Mouse (Mus musculus): Measurements from ENCODE around the gene Pum1. TPM values are rescaled to one million over a fixed set of nuclear protein-coding genes. Genes with fewer than 3 reads are reported as not detected.
"Not testable (repeated sequence)": the region's sequence is repeated elsewhere in the genome, so short reads cannot be mapped to it uniquely, and the experiment has no call there.

The Pum1 gene
- polyA plus RNA-seq, 1 experiment from 2014 or later = 119 TPM

- H3K36me3 ChIP-seq = no peaks in the 10 kb centered on the region
- no peak for ATAC-seq (ENCODE audit: low FRiP score)
- H3K27me3 ChIP-seq = no peaks in the 10 kb centered on the region
- no peak overlapping the region for H3K4me3 ChIP-seq
- no peaks in the 10 kb centered on the region for H3K9me3 ChIP-seq (replicated peaks)
- no peak overlapping the region for H3K27ac ChIP-seq
- WGBS = 57% methylated on average over 1 of the region's 1 CpGs
- no peaks in the 10 kb centered on the region for H3K4me1 ChIP-seq
- H3K4me2 ChIP-seq (replicated peaks) = no peak overlapping the region
- no peak overlapping the region for H3K9ac ChIP-seq
Measured at GRCm38 (mm10) chr4:130657820-130658565, 5.1 kb upstream of the Pum1 start.

DNA sequence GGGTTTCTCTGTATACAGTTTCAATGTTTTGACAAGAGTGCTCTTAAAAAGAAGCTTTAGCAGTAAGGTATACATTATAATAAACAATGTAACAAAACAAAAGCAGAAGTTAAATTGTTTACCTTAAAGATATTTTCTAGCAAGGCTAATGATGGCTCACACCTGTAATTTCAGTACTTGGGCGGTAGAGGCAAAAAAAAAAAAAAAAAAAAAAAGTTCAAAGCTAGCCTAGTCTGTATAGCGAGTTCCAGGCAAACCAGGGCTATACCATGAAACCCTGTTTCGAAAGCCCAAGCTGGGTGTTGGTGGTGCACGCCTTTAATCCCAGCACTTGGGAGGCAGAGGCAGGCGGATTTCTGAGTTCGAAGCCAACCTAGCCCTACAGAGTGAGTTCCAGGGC, 3.7 kb upstream of the Pum1 start:
- Histone ChIP-seq H3K27me3 (no peaks in the 10 kb centered on the region), H3K27ac (no peak overlapping the region), H3K9ac (no peak overlapping the region), H3K9me3 (replicated peaks) (no peaks in the 10 kb centered on the region), H3K4me2 (replicated peaks) (no peak overlapping the region), H3K4me1 (no peaks in the 10 kb centered on the region), H3K36me3 (no peaks in the 10 kb centered on the region), H3K4me3 (no peak overlapping the region)
- WGBS = 89% methylated on average over 6 of the region's 6 CpGs
- no peak for ATAC-seq (ENCODE audit: low FRiP score)

- no peak overlapping the region for H3K9ac ChIP-seq
- H3K27ac ChIP-seq = no peak overlapping the region
- no peak overlapping the region for H3K4me3 ChIP-seq
- no peak for ATAC-seq (ENCODE audit: low FRiP score)
- H3K27me3 ChIP-seq = no peaks in the 10 kb centered on the region
- H3K4me2 ChIP-seq (replicated peaks) = no peak overlapping the region
- 83% methylated on average over 2 of the region's 2 CpGs for WGBS
- H3K36me3 ChIP-seq = no peaks in the 10 kb centered on the region
- no peaks in the 10 kb centered on the region for H3K9me3 ChIP-seq (replicated peaks)
- peaks cover 5% of the 10 kb centered on the region for H3K4me1 ChIP-seq
Measured at GRCm38 (mm10) chr4:130660106-130660505, 3.0 kb upstream of the Pum1 start.

DNA sequence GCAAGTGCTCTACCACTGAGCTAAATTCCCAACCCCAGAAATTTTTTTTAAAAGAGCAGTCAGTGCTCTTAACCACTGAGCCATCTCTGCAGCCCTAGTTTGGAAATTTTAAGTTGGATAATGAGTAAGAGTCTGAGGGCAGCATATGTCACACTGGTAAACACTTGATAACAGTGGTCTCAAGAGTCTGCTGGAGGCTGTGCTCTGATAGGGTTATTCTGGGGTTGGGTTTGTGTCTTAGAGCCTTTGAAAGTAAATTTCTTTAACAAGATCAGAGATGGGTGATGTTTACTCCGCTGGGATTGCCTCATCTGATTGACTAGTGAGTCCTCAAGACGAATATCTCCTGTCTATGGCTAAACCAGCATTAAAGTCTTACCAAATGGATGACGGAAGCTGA, 2.0 kb upstream of the Pum1 start:
- H3K9ac ChIP-seq = no peak overlapping the region
- no peak overlapping the region for H3K4me3 ChIP-seq
- H3K36me3 ChIP-seq = no peaks in the 10 kb centered on the region
- WGBS = 91% methylated on average over 3 of the region's 3 CpGs
- no peaks in the 10 kb centered on the region for H3K9me3 ChIP-seq (replicated peaks)
- H3K4me2 ChIP-seq (replicated peaks) = no peak overlapping the region
- no peak overlapping the region for H3K27ac ChIP-seq
- ATAC-seq (ENCODE audit: low FRiP score) = no peak
- no peaks in the 10 kb centered on the region for H3K27me3 ChIP-seq
- H3K4me1 ChIP-seq = peaks cover 14% of the 10 kb centered on the region

GRCm38 (mm10) chr4:130662305-130662704, 816 bp upstream of the Pum1 start:
- H3K4me1 ChIP-seq = peaks cover 20% of the 10 kb centered on the region
- not testable (repeated sequence) for H3K27ac ChIP-seq; H3K9me3 ChIP-seq (replicated peaks); H3K36me3 ChIP-seq; H3K27me3 ChIP-seq; H3K9ac ChIP-seq; H3K4me2 ChIP-seq (replicated peaks); H3K4me3 ChIP-seq
- 75% methylated on average over 1 of the region's 1 CpGs for WGBS
- ATAC-seq (ENCODE audit: low FRiP score) = 0 out of 2 replicates have a peak, but pooled peaks have one; percentile 23

GRCm38 (mm10) chr4:130663810-130664401, 785 bp downstream of the Pum1 start:
- H3K4me2 ChIP-seq (replicated peaks) = peak overlapping the region; percentile 86
- peaks cover 2% of the 10 kb centered on the region; the same call in 1 of the 2 replicates for H3K36me3 ChIP-seq
- H3K27me3 ChIP-seq = no peaks in the 10 kb centered on the region
- peak overlapping the region; percentile 89 for H3K4me3 ChIP-seq
- no peaks in the 10 kb centered on the region for H3K9me3 ChIP-seq (replicated peaks)
- peak overlapping the region; percentile 98 for H3K27ac ChIP-seq
- ATAC-seq (ENCODE audit: low FRiP score) = peak; percentile 21; the same call in 1 of the 2 replicates
- H3K9ac ChIP-seq = peak overlapping the region; percentile 96
- peaks cover 33% of the 10 kb centered on the region for H3K4me1 ChIP-seq
- under 1% methylated on average over 22 of the region's 22 CpGs for WGBS

GRCm38 (mm10) chr4:130664414-130665029, 1.4 kb downstream of the Pum1 start:
- Histone ChIP-seq H3K4me3 (peak overlapping the region; percentile 89), H3K27ac (peak overlapping the region; percentile 98), H3K9ac (peak overlapping the region; percentile 96), H3K4me1 (peaks cover 35% of the 10 kb centered on the region), H3K9me3 (replicated peaks) (no peaks in the 10 kb centered on the region), H3K27me3 (no peaks in the 10 kb centered on the region), H3K36me3 (peaks cover 5% of the 10 kb centered on the region; the same call in 1 of the 2 replicates), H3K4me2 (replicated peaks) (peak overlapping the region; percentile 86)
- no peak for ATAC-seq (ENCODE audit: low FRiP score)
- 10% methylated on average over 7 of the region's 7 CpGs for WGBS

DNA sequence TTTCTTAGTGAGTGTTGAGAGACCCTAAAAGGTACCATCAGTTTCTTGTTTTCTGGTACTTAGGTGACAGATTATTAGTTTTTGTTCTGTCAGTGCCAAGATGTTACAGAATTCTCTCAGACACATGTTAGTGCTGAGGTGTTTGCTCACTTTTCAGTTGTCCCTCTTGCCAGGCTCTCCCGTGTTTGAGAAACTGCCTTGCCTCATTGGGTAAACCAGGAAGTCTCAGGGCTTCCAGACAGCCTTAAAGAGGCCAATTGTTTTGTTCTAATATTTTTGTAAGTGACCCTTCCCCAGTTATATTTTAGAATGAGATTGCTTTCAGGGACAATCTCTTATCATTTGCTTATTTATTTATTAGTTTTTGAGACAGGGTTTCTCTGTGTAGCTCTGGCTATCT, 2.1 kb downstream of the Pum1 start:
- Histone ChIP-seq H3K4me3 (peak overlapping the region; percentile 89), H3K27ac (no peak overlapping the region), H3K4me2 (replicated peaks) (peak overlapping the region; percentile 86), H3K9me3 (replicated peaks) (no peaks in the 10 kb centered on the region), H3K27me3 (no peaks in the 10 kb centered on the region), H3K4me1 (peaks cover 35% of the 10 kb centered on the region), H3K36me3 (peaks cover 5% of the 10 kb centered on the region; the same call in 1 of the 2 replicates), H3K9ac (no peak overlapping the region)
- 26% methylated on average over 1 of the region's 1 CpGs for WGBS
- no peak for ATAC-seq (ENCODE audit: low FRiP score)

DNA sequence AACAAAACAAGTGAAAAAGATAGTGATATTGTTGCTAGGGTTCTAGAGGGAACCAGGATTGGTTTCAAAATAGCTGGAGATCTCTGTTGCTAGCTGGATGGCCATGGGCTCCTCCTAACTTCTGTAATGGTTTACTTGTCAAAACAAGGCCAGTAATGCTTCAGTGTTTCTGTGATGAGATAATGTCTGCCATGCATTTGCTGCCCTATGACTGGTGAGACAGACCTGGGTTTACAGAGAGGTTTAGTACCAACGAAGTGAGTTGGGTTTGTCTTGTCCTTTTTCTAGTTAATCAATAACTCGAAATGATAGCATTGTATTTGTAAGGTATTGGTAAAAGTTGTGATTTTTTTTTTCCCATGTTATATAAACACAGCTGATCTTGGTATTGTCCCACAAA, 4.6 kb downstream of the Pum1 start:
- Histone ChIP-seq H3K9ac (no peak overlapping the region), H3K4me2 (replicated peaks) (no peak overlapping the region), H3K36me3 (peaks cover 29% of the 10 kb centered on the region), H3K27ac (no peak overlapping the region), H3K4me1 (peaks cover 49% of the 10 kb centered on the region), H3K27me3 (no peaks in the 10 kb centered on the region), H3K9me3 (replicated peaks) (no peaks in the 10 kb centered on the region), H3K4me3 (no peak overlapping the region)
- 73% methylated on average over 2 of the region's 2 CpGs for WGBS
- no peak for ATAC-seq (ENCODE audit: low FRiP score)

- H3K4me3 ChIP-seq = no peak overlapping the region
- H3K9me3 ChIP-seq (replicated peaks) = no peaks in the 10 kb centered on the region
- no peaks in the 10 kb centered on the region for H3K27me3 ChIP-seq
- H3K9ac ChIP-seq = no peak overlapping the region
- peaks cover 38% of the 10 kb centered on the region for H3K36me3 ChIP-seq
- H3K4me1 ChIP-seq = peaks cover 49% of the 10 kb centered on the region
- H3K4me2 ChIP-seq (replicated peaks) = no peak overlapping the region
- WGBS = 57% methylated on average over 2 of the region's 2 CpGs
- H3K27ac ChIP-seq = no peak overlapping the region
- no peak for ATAC-seq (ENCODE audit: low FRiP score)
Measured at GRCm38 (mm10) chr4:130668541-130668940, 5.4 kb downstream of the Pum1 start.

DNA sequence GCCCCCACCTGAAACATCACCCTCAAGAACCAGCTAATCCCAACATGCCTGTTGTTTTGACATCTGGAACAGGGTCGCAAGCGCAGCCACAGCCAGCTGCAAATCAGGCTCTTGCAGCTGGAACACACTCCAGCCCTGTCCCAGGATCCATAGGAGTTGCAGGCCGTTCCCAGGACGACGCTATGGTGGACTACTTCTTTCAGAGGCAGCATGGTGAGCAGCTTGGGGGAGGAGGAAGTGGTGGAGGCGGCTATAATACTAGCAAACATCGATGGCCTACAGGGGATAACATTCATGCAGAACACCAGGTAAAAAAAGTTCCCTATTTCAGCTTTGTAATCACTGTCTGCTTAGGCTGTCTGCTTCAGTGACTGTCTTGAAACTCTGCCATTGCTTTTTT, 5.9 kb downstream of the Pum1 start:
- H3K4me1 ChIP-seq = peaks cover 49% of the 10 kb centered on the region
- no peak overlapping the region for H3K4me3 ChIP-seq
- H3K27me3 ChIP-seq = no peaks in the 10 kb centered on the region
- H3K9ac ChIP-seq = no peak overlapping the region
- 68% methylated on average over 7 of the region's 7 CpGs for WGBS
- H3K9me3 ChIP-seq (replicated peaks) = no peaks in the 10 kb centered on the region
- ATAC-seq (ENCODE audit: low FRiP score) = no peak
- no peak overlapping the region for H3K27ac ChIP-seq
- no peak overlapping the region for H3K4me2 ChIP-seq (replicated peaks)
- H3K36me3 ChIP-seq = peaks cover 42% of the 10 kb centered on the region

DNA sequence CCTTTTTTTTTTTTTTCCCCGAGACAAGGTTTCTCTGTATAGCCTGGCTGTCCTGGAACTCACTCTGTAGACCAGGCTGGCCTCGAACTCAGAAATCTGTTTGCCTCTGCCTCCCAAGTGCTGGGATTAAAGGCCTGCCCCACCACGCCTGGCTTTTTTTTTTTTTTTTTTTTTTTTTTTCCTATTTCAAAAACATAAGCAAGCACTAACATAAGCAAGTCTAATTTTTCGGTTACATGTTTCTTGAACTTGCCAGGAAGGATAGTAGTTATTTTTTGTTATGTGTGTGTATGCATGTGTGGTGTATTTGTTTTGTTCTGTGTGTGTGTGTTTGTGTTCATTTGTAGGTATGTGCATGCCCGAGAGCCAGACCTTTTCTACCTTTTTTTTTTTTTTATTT, 6.9 kb downstream of the Pum1 start:
- Histone ChIP-seq H3K36me3 (peaks cover 51% of the 10 kb centered on the region), H3K4me1 (peaks cover 47% of the 10 kb centered on the region)
- ATAC-seq (ENCODE audit: low FRiP score); H3K27me3 ChIP-seq; H3K4me2 ChIP-seq (replicated peaks); H3K9ac ChIP-seq; H3K27ac ChIP-seq; H3K9me3 ChIP-seq (replicated peaks); H3K4me3 ChIP-seq: not testable (repeated sequence)
- WGBS = 88% methylated on average over 5 of the region's 5 CpGs
